Mouse (Mus musculus) C2C12 (cell line): Measurements from ENCODE around the gene Socs5.

Experiments
- CEBPB ChIP-seq: IDR thresholded peaks from one replicate; pipeline ENCODE4 v1.6.1; 2011; ENCODE audit warnings: low read depth, mild to moderate bottlenecking, control low read depth, moderate library complexity
- CTCF ChIP-seq: IDR thresholded peaks from one replicate; pipeline ENCODE4 v1.5.1; 2011; ENCODE audit not compliant: control insufficient read depth, insufficient read depth, insufficient read length
- FOSL1 ChIP-seq: IDR thresholded peaks from one replicate; pipeline ENCODE4 v1.8.0; 2011; ENCODE audit warnings: mild to moderate bottlenecking, low read length; ENCODE audit not compliant: poor library complexity, insufficient read depth, severe bottlenecking
- MAX ChIP-seq: IDR thresholded peaks from one replicate; pipeline ENCODE4 v1.6.1; 2011; ENCODE audit warnings: mild to moderate bottlenecking, control low read depth
- MYOD1 ChIP-seq: IDR thresholded peaks from one replicate; pipeline ENCODE4 v1.6.1; 2011; ENCODE audit warnings: low read depth; ENCODE audit not compliant: control insufficient read depth, insufficient read length
- MYOG ChIP-seq: IDR thresholded peaks from one replicate; pipeline ENCODE4 v1.6.1; 2011; ENCODE audit not compliant: control insufficient read depth, insufficient read length; ENCODE audit errors: extremely low read depth
- USF1 ChIP-seq: IDR thresholded peaks from one replicate; pipeline ENCODE4 v1.6.1; 2011; ENCODE audit warnings: low read depth, mild to moderate bottlenecking, control low read depth, moderate library complexity

GRCm38 (mm10) chr17:87169076-87169475, 61.6 kb downstream of the Socs5 start:
- TF ChIP-seq USF1 (no peak), CTCF (no peak), MAX (no peak), MYOG (no peak), CEBPB (no peak), MYOD1 (no peak), FOSL1 (no peak)
